Mouse (Mus musculus): Measurements from ENCODE around the gene Rgs3.

DNA sequence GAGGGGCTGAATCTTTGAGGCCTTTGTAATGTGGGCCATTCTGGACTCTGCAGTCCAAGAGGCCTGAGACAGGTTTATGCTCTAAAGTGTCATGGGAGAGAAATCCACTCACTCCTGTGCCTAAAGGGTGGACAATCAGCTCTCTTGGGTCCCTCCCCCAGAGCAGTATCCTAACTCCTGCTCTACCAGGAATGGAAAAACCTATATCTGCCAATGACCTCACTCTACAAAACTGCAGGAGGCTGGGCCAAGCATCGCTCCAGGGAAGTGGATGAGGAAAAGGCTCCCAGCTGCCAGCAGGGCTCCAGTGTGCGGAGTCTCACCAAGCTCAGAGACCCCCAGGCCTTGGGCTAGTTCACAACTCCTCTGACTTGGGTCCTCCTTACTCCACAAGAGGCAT lies 173.2 kb downstream of the Rgs3 start:
- TF ChIP-seq CTCF (IDR thresholded peaks at IDR 0.05; ENCODE audit: extremely low read depth, insufficient read length, insufficient replicate concordance, low read depth, low read length) (no peak), POLR2A (IDR thresholded peaks at IDR 0.05; ENCODE audit: low read depth, low read length) (no peak)

Measured in small intestine, adult 2 months (tissue).